Mouse (Mus musculus) heart, adult 10 weeks (tissue): ENCODE measurements around the gene Rtraf. TPM values are rescaled to one million over a fixed set of nuclear protein-coding genes. Genes with fewer than 3 reads are reported as not detected.

Source experiments
- polyA plus RNA-seq: library from polyadenylated mRNA; stranded (reverse); fragments of 350-450 nt; fragmentation: Illumina TruSeq; extraction: RNeasy Lipid Tissue Mini Kit (QIAGEN cat#74804); gene quantifications from one replicate; pipeline ENCODE4 v1.2.3, GENCODE M21; 2014; ENCODE audit warnings: low read depth, low replicate concordance

Gene Rtraf
- polyA plus RNA-seq = 116 TPM

GRCm38 (mm10) chr14:19823321-19824142 lies at the start of gene Rtraf:
TSS of gene Rtraf (minus strand) at chr14:19823824.

Other genes starting within 250 kb of the Rtraf start
- gene Gm2237, start 238.7 kb downstream of the Rtraf start, polyA plus RNA-seq = 0.31 TPM
- gene Gm5458, start 221.2 kb downstream of the Rtraf start, polyA plus RNA-seq = not detected
- gene Nid2, start 72.6 kb downstream of the Rtraf start, polyA plus RNA-seq = 12.3 TPM
- 25.5 TPM for gene Gng2, start 153.8 kb upstream of the Rtraf start, polyA plus RNA-seq